Mouse (Mus musculus) liver, embryonic 11.5 days (tissue): ENCODE results near the gene Tmem165. TPM values are rescaled to one million over a fixed set of nuclear protein-coding genes. Genes with fewer than 3 reads are reported as not detected.

Experiments used
- ATAC-seq: fragments of 200-750 bp; cut with Nextera tagmentation; replicated peaks from 2 replicates; pipeline ENCODE4 v1.8.0; 2017; ENCODE audit warnings: moderate number of reproducible peaks, mild to moderate bottlenecking, moderate TSS enrichment, moderate library complexity; ENCODE audit not compliant: low FRiP score
- DNase-seq: peaks from one replicate; pipeline ENCODE4 v3.0.0-alpha.2; 2017; ENCODE audit warnings: low spot score
- H3K27ac ChIP-seq: fragments of 300-500 bp; sonication (generic); 2 replicates; pipeline ENCODE4 v1.5.1; 2014; ENCODE audit warnings: mild to moderate bottlenecking, low read depth, low read length, control low read depth
- H3K27me3 ChIP-seq: fragments of 300-500 bp; sonication (generic); replicated peaks from 2 replicates; pipeline ENCODE4 v1.6.1; 2014; ENCODE audit warnings: low read length, mixed read lengths; ENCODE audit not compliant: control insufficient read depth, insufficient read depth
- H3K36me3 ChIP-seq: fragments of 300-500 bp; sonication (generic); 2 replicates; pipeline ENCODE4 v1.6.1; 2014; ENCODE audit warnings: mild to moderate bottlenecking, low read length, moderate library complexity, mixed read lengths; ENCODE audit not compliant: control insufficient read depth, insufficient read depth
- H3K4me1 ChIP-seq: fragments of 300-500 bp; sonication (generic); replicated peaks from 2 replicates; pipeline ENCODE4 v1.6.1; 2014; ENCODE audit warnings: low read length, mixed read lengths; ENCODE audit not compliant: control insufficient read depth, insufficient read depth
- H3K4me2 ChIP-seq: fragments of 300-500 bp; sonication (generic); 2 replicates; pipeline ENCODE4 v1.6.1; 2014; ENCODE audit warnings: mild to moderate bottlenecking, control low read depth, moderate library complexity
- H3K4me3 ChIP-seq: fragments of 300-500 bp; sonication (generic); 2 replicates; pipeline ENCODE4 v1.5.1; 2014; ENCODE audit warnings: low read depth, low read length, control low read depth
- H3K9ac ChIP-seq: fragments of 300-500 bp; sonication (generic); 2 replicates; pipeline ENCODE4 v1.6.1; 2014; ENCODE audit warnings: low read depth, low read length, control low read depth
- H3K9me3 ChIP-seq: fragments of 300-500 bp; sonication (generic); 2 replicates; pipeline ENCODE4 v1.6.1; 2016; ENCODE audit warnings: low read length, inconsistent platforms, mixed read lengths; ENCODE audit not compliant: control insufficient read depth
- WGBS: fragments of 180-500 bp; shearing (Covaris S2); extraction: QIAGEN DNeasy Blood & Tissue Kit; methylation state at CpG from one replicate; pipeline ENCODE4 v1.1.7; 2014; 5-methylcytosine and 5-hydroxymethylcytosine counted together
- polyA plus RNA-seq: library from polyadenylated mRNA; unstranded; fragments of >200 nt; fragmentation: Nextera tagmentation; extraction: Ambion mirVana; gene quantifications from 2 replicates; pipeline ENCODE4 v1.2.1, GENCODE M21; 2014

Tmem165 gene
- polyA plus RNA-seq, 1 experiment from 2014 or later: 67.2 TPM

GRCm38 (mm10) chr5:76140730-76141066 lies 43.0 kb upstream of the Tmem165 start:
- peak overlapping the region; percentile 79 for H3K4me2 ChIP-seq
- H3K4me3 ChIP-seq: peak overlapping the region; percentile 75
- 8% methylated on average over 9 of the region's 9 CpGs for WGBS
- peak overlapping the region; percentile 97; the same call in 1 of the 2 replicates for H3K27ac ChIP-seq
- ATAC-seq: peak; percentile 48
- H3K36me3 ChIP-seq: no peaks in the 10 kb centered on the region
- DNase-seq: no peak
- H3K9ac ChIP-seq: peak overlapping the region; percentile 93
- H3K4me1 ChIP-seq: peaks cover 10% of the 10 kb centered on the region; the same call in 1 of the 2 replicates
- H3K9me3 ChIP-seq: no peaks in the 10 kb centered on the region
- H3K27me3 ChIP-seq: no peaks in the 10 kb centered on the region

GRCm38 (mm10) chr5:76143356-76143755 lies 40.3 kb upstream of the Tmem165 start:
- no peaks in the 10 kb centered on the region for H3K9me3 ChIP-seq
- no peaks in the 10 kb centered on the region for H3K36me3 ChIP-seq
- no peaks in the 10 kb centered on the region for H3K27me3 ChIP-seq
- WGBS: 87% methylated on average over 4 of the region's 4 CpGs
- DNase-seq (no peak), ATAC-seq (no peak)
- no peak overlapping the region for H3K4me3 ChIP-seq
- H3K9ac ChIP-seq: no peak overlapping the region
- H3K27ac ChIP-seq: no peak overlapping the region
- peaks cover 10% of the 10 kb centered on the region; the same call in 1 of the 2 replicates for H3K4me1 ChIP-seq
- H3K4me2 ChIP-seq: no peak overlapping the region

- Histone ChIP-seq H3K4me2 (no peak overlapping the region), H3K4me1 (no peaks in the 10 kb centered on the region), H3K9me3 (no peaks in the 10 kb centered on the region), H3K9ac (no peak overlapping the region), H3K36me3 (peaks cover 6% of the 10 kb centered on the region; the same call in 1 of the 2 replicates), H3K27me3 (no peaks in the 10 kb centered on the region), H3K4me3 (no peak overlapping the region), H3K27ac (no peak overlapping the region)
- 97% methylated on average over 1 of the region's 1 CpGs for WGBS
- 0 out of 2 replicates have a peak, but pooled peaks have one; percentile 41 for ATAC-seq
- DNase-seq: no peak
Measured at GRCm38 (mm10) chr5:76146401-76146800, 37.3 kb upstream of the Tmem165 start.

GRCm38 (mm10) chr5:76149436-76149835 lies 34.2 kb upstream of the Tmem165 start:
- Histone ChIP-seq H3K27me3 (no peaks in the 10 kb centered on the region), H3K4me2 (no peak overlapping the region), H3K36me3 (peaks cover 6% of the 10 kb centered on the region; the same call in 1 of the 2 replicates), H3K4me1 (no peaks in the 10 kb centered on the region), H3K9me3 (no peaks in the 10 kb centered on the region), H3K4me3 (no peak overlapping the region), H3K9ac (no peak overlapping the region), H3K27ac (no peak overlapping the region)
- no peak for ATAC-seq
- no peak for DNase-seq
- WGBS: 92% methylated on average over 6 of the region's 6 CpGs

- H3K4me3 ChIP-seq: no peak overlapping the region
- H3K27me3 ChIP-seq: no peaks in the 10 kb centered on the region
- no peak for ATAC-seq
- no peak for DNase-seq
- H3K4me2 ChIP-seq: no peak overlapping the region
- 89% methylated on average over 6 of the region's 6 CpGs for WGBS
- H3K9me3 ChIP-seq: no peaks in the 10 kb centered on the region
- H3K27ac ChIP-seq: no peak overlapping the region
- no peak overlapping the region for H3K9ac ChIP-seq
- H3K36me3 ChIP-seq: peaks cover 6% of the 10 kb centered on the region; the same call in 1 of the 2 replicates
- H3K4me1 ChIP-seq: no peaks in the 10 kb centered on the region
Measured at GRCm38 (mm10) chr5:76152956-76153355, 30.7 kb upstream of the Tmem165 start.

GRCm38 (mm10) chr5:76153430-76153829 lies 30.2 kb upstream of the Tmem165 start:
- no peaks in the 10 kb centered on the region for H3K27me3 ChIP-seq
- H3K9ac ChIP-seq: no peak overlapping the region
- DNase-seq: no peak
- no peaks in the 10 kb centered on the region for H3K9me3 ChIP-seq
- no peaks in the 10 kb centered on the region for H3K4me1 ChIP-seq
- peaks cover 6% of the 10 kb centered on the region; the same call in 1 of the 2 replicates for H3K36me3 ChIP-seq
- no peak overlapping the region for H3K4me2 ChIP-seq
- no peak for ATAC-seq
- 88% methylated on average over 11 of the region's 11 CpGs for WGBS
- no peak overlapping the region for H3K27ac ChIP-seq
- no peak overlapping the region for H3K4me3 ChIP-seq

- H3K36me3 ChIP-seq: peaks cover 6% of the 10 kb centered on the region; the same call in 1 of the 2 replicates
- H3K9me3 ChIP-seq: no peaks in the 10 kb centered on the region
- H3K27me3 ChIP-seq: no peaks in the 10 kb centered on the region
- H3K9ac ChIP-seq: no peak overlapping the region
- H3K4me2 ChIP-seq: no peak overlapping the region
- 87% methylated on average over 21 of the region's 21 CpGs for WGBS
- no peak for DNase-seq
- H3K27ac ChIP-seq: no peak overlapping the region
- no peak overlapping the region for H3K4me3 ChIP-seq
- H3K4me1 ChIP-seq: no peaks in the 10 kb centered on the region; the same call in 1 of the 2 replicates
- no peak for ATAC-seq
Measured at GRCm38 (mm10) chr5:76154434-76155165, 29.1 kb upstream of the Tmem165 start.

- DNase-seq (no peak), ATAC-seq (no peak)
- H3K36me3 ChIP-seq: no peaks in the 10 kb centered on the region; the same call in 1 of the 2 replicates
- H3K4me3 ChIP-seq: no peak overlapping the region
- WGBS: 75% methylated on average over 6 of the region's 6 CpGs
- no peaks in the 10 kb centered on the region for H3K27me3 ChIP-seq
- H3K27ac ChIP-seq: no peak overlapping the region
- peaks cover 13% of the 10 kb centered on the region for H3K4me1 ChIP-seq
- no peak overlapping the region for H3K9ac ChIP-seq
- H3K4me2 ChIP-seq: no peak overlapping the region
- H3K9me3 ChIP-seq: no peaks in the 10 kb centered on the region
Measured at GRCm38 (mm10) chr5:76159555-76159954, 24.1 kb upstream of the Tmem165 start.

- Histone ChIP-seq H3K4me3 (no peak overlapping the region), H3K9ac (no peak overlapping the region), H3K27me3 (no peaks in the 10 kb centered on the region), H3K4me2 (no peak overlapping the region), H3K36me3 (no peaks in the 10 kb centered on the region; the same call in 1 of the 2 replicates), H3K9me3 (no peaks in the 10 kb centered on the region), H3K4me1 (peaks cover 13% of the 10 kb centered on the region), H3K27ac (no peak overlapping the region)
- WGBS: 42% methylated on average over 3 of the region's 3 CpGs
- DNase-seq (no peak), ATAC-seq (no peak)
Measured at GRCm38 (mm10) chr5:76160086-76160485, 23.6 kb upstream of the Tmem165 start.
